Mouse (Mus musculus) layer of hippocampus, postnatal 14 days (tissue): ENCODE data around the gene Gm43552. TPM values are rescaled to one million over a fixed set of nuclear protein-coding genes. Genes with fewer than 3 reads are reported as not detected.

ENCODE experiments used
- DNase-seq, 2 experiments: peaks; one replicate each; pipeline ENCODE4 v3.0.0; 2021 to 2022; ENCODE audit warnings: low spot score in 2 of 2, mixed read lengths in 1 of 2
- total RNA-seq, 2 experiments: library from RNA; stranded (reverse); gene quantifications; 2 replicates each; pipeline ENCODE4 v1.2.3; 2021

The Gm43552 gene
- total RNA-seq, 2 experiments from 2014 or later: not detected

- DNase-seq: no peak
Measured at GRCm38 (mm10) chr5:65387008-65387867, 105.4 kb downstream of the Gm43552 start.

GRCm38 (mm10) chr5:65385704-65386103, 106.9 kb downstream of the Gm43552 start:
- DNase-seq: peak in 1 of 2 experiments; percentile 34

Other genes starting within 250 kb of the Gm43552 start
- 10 to 100 TPM; 25.1 to 28.7 TPM for gene Rfc1, start 157.2 kb downstream of the Gm43552 start, total RNA-seq
- gene Klb, start 144.5 kb downstream of the Gm43552 start, total RNA-seq: under 1 TPM; 0.46 to 0.74 TPM
- gene Rpl9, start 101.4 kb downstream of the Gm43552 start, total RNA-seq: 100 to 1,000 TPM; 548 to 565 TPM
- gene Lias, start 101.3 kb downstream of the Gm43552 start, total RNA-seq: 10 to 100 TPM; 33.2 to 42.5 TPM
- gene Ugdh, start 56.9 kb downstream of the Gm43552 start, total RNA-seq: 10 to 100 TPM; 24.1 to 30.9 TPM
- 100 to 1,000 TPM; 150 to 155 TPM for gene Smim14, start 44.4 kb upstream of the Gm43552 start, total RNA-seq
- 100 to 1,000 TPM; 130 to 137 TPM for gene Ube2k, start 44.4 kb upstream of the Gm43552 start, total RNA-seq
- gene Pds5a, start 205.4 kb upstream of the Gm43552 start, total RNA-seq: 10 to 100 TPM; 80.6 to 82.6 TPM